Mouse (Mus musculus): Measurements from ENCODE around the gene Wnk1. TPM values are rescaled to one million over a fixed set of nuclear protein-coding genes. Genes with fewer than 3 reads are reported as not detected.
A peak's percentile ranks its signal among the peaks of the same experiment; 100 is the strongest.

The Wnk1 gene
- polyA plus RNA-seq, 1 experiment from 2014 or later, result 70.7 TPM

DNA sequence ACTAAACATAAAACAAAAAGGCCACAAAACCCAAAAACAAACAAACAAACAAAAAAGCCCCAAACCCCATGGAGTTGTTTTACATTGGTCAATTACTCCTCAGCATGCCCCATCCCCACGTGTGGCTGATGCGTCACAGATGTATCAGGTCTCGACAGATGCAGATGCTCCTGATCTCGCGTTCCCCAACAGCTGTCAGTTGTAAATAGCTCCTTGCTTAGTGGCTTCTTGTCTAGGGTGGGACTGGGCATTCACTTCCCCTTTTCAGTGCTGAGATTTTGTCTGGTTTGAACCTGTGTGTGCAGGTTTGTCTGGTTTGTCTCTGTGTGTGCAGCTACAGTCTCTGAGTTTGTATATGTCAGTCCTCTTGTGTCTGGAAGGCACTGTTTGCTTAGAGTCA lies 126.4 kb downstream of the Wnk1 start:
- no peak for DNase-seq (ENCODE audit: low spot score)

- no peak for DNase-seq (ENCODE audit: low spot score)
Measured at GRCm38 (mm10) chr6:119905461-119905860, 133.0 kb downstream of the Wnk1 start.

DNA sequence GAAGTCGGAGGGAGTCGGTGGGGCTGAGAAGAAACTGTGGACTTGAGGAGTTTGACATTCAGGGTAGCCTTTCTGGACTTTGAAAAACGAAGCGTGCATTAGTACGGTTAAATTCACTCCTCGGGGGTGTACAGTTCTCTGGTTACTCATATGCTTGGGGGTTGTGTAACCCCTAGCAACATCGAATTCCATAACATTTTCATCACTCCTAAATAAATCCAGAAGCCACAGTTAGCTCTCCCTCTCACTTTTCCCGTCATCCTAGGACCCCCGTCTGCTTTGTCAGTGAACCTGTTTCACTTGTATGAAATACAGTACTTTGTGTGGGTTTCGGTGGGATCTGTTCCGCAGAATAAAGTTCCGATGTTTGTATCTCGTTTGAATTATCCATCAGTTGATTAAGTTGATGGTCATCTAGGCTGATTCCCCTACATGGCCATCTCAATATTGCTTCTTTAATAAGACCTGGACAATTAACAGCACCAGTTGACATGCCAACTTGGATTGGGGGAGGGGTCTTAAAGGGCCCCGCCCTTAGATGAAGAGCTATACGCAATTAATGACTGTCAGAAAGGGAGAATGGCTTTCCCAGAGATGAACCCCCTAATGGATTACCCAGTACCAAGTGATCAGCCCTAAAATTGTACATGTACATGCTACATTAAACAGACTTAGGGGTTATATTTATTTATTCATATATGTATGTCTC lies 135.2 kb downstream of the Wnk1 start:
- DNase-seq (ENCODE audit: low spot score), result no peak

- peak; percentile 92 for DNase-seq (ENCODE audit: low spot score)
Measured at GRCm38 (mm10) chr6:119902204-119903080, 136.0 kb downstream of the Wnk1 start, which contains the start of gene Rad52. Rad52 (plus strand) TSS chr6:119902698.

DNA sequence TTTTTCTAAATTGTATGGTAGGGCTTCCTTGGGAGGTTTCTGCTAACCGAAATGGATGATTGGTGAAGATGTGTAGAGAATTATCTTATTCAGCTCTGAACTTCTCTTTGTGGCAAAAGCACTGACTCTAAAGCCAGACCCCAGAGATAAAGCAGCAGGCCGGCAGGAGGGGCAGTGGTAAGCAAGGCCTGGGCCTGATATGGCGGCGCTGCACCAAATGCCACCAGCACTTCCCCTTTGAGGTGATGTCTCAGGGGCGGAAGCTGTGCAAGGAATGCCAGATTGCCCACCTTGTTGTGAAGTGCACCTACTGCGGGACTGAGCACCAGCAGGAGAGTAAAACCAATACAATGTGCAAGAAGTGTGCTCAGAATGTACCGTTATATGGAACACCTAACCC lies 145.8 kb downstream of the Wnk1 start:
- DNase-seq (ENCODE audit: low spot score), result no peak

- no peak for DNase-seq (ENCODE audit: low spot score)
Measured at GRCm38 (mm10) chr6:119883151-119883550, 155.3 kb downstream of the Wnk1 start.

MicroRNAs within 50 kb of the gene (microRNA counts, 519-probe panel; counts per million panel counts)
- microRNA mmu-miR-706, result 473 counts per million, percentile 71 among the panel's probes with 10 or more counts

Small RNA genes lying within 50 kb of the gene (microRNA-seq; reads per million reads assigned to microRNA genes)
- gene Mir706 (ENCODE audit: borderline number of aligned reads), result not detected

Other genes starting within 250 kb of the Wnk1 start
- gene Erc1, start 190.5 kb downstream of the Wnk1 start, polyA plus RNA-seq (2015; fragmentation: Nextera tagmentation; extraction: Ambion mirVana), result 3.8 and 4.7 TPM in 2 replicates
- gene Rad52, start 136.0 kb downstream of the Wnk1 start, polyA plus RNA-seq (2015; fragmentation: Nextera tagmentation; extraction: Ambion mirVana), result 20.3 and 23.2 TPM in 2 replicates
- gene Ninj2, start 54.7 kb upstream of the Wnk1 start, polyA plus RNA-seq (2015; fragmentation: Nextera tagmentation; extraction: Ambion mirVana), result 0.51 and 0.60 TPM in 2 replicates

Measured in thymus, postnatal 0 days (tissue).